Mouse (Mus musculus) kidney, embryonic 14.5 days (tissue): Measurements from ENCODE around the gene Fgd1. TPM values are rescaled to one million over a fixed set of nuclear protein-coding genes. Genes with fewer than 3 reads are reported as not detected.

Experiments
- ATAC-seq: fragments of 200-750 bp; cut with Nextera tagmentation; 2 replicates; pipeline ENCODE4 v1.8.0; 2017; ENCODE audit warnings: moderate number of reproducible peaks, mild to moderate bottlenecking, moderate TSS enrichment, moderate library complexity; ENCODE audit not compliant: low FRiP score, low TSS enrichment
- H3K27ac ChIP-seq: fragments of 300-500 bp; sonication (generic); 2 replicates; pipeline ENCODE4 v1.5.1; 2014; ENCODE audit warnings: low read depth, mild to moderate bottlenecking, low read length, moderate library complexity, mixed read lengths
- H3K27me3 ChIP-seq: fragments of 300-500 bp; sonication (generic); 2 replicates; pipeline ENCODE4 v1.6.1; 2014; ENCODE audit warnings: mild to moderate bottlenecking, low read length; ENCODE audit not compliant: control insufficient read depth, insufficient read depth
- H3K36me3 ChIP-seq: fragments of 300-500 bp; sonication (generic); 2 replicates; pipeline ENCODE4 v1.6.1; 2014; ENCODE audit warnings: low read length, mixed read lengths; ENCODE audit not compliant: control insufficient read depth, insufficient read depth
- H3K4me1 ChIP-seq: fragments of 300-500 bp; sonication (generic); 2 replicates; pipeline ENCODE4 v1.6.1; 2014; ENCODE audit warnings: low read length, mixed read lengths; ENCODE audit not compliant: control insufficient read depth, insufficient read depth
- H3K4me2 ChIP-seq: fragments of 300-500 bp; sonication (generic); replicated peaks from 2 replicates; pipeline ENCODE4 v1.6.1; 2014; ENCODE audit warnings: low read depth, mild to moderate bottlenecking, low read length
- H3K4me3 ChIP-seq: fragments of 300-500 bp; sonication (generic); 2 replicates; pipeline ENCODE4 v1.5.1; 2014; ENCODE audit warnings: mild to moderate bottlenecking, low read length
- H3K9ac ChIP-seq: fragments of 300-500 bp; sonication (generic); 2 replicates; pipeline ENCODE4 v1.6.1; 2014; ENCODE audit warnings: low read depth, mild to moderate bottlenecking, low read length, moderate library complexity
- H3K9me3 ChIP-seq: fragments of 300-500 bp; sonication (generic); 2 replicates; pipeline ENCODE4 v1.6.1; 2016; ENCODE audit warnings: low read length; ENCODE audit not compliant: control insufficient read depth
- WGBS: fragments of 180-500 bp; shearing (Covaris S2); extraction: QIAGEN DNeasy Blood & Tissue Kit; methylation state at CpG from one replicate; pipeline ENCODE4 v1.1.7; 2014; 5-methylcytosine and 5-hydroxymethylcytosine counted together
- polyA plus RNA-seq: library from polyadenylated mRNA; unstranded; fragments of >200 nt; fragmentation: Nextera tagmentation; extraction: Ambion mirVana; gene quantifications from 2 replicates; pipeline ENCODE4 v1.2.1, GENCODE M21; 2014

Gene Fgd1
- polyA plus RNA-seq, 1 experiment from 2014 or later: 18.2 TPM

DNA sequence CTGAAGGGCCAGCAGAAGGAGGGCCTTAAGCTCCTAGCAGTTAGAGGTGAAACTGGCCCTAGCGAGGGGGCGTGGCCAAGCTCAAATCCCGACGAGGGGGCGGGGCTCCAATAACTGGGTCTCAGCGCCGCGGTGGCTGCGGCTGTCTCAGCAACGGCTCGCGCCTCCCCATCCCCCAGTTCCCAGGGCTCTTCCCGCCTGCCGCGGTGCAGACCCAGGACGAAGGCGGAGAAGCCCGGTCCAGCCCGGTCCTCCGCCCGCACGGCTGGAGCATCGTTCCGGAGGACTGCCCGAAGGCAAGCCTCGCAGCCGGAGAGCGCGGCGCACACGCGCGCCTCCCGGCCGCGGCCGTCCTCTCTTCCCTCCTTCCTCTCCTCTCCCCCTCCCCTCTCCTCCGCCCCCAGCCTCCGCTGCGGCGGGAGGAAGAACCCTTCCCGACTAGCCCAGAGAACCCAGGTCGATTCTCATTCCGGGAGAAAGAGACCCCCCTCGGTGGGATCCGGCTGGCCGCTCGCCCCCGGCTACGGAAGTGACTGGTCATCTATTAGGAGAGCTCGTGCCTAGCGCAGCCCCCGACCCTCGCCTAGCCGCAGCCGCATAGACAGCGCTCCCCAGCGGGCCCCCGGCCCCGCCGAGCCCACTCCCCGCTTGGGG lies 954 bp downstream of the Fgd1 start:
- Histone ChIP-seq H3K4me2 (peak overlapping the region; percentile 60), H3K36me3 (no peaks in the 10 kb centered on the region), H3K27me3 (no peaks in the 10 kb centered on the region), H3K4me1 (0 out of 2 replicates have a peak, but pooled peaks cover 9% of the 10 kb centered on the region), H3K4me3 (peak overlapping the region; percentile 66), H3K9ac (peak overlapping the region; percentile 86), H3K9me3 (no peaks in the 10 kb centered on the region), H3K27ac (peak overlapping the region; percentile 92)
- ATAC-seq: peak; percentile 91
- WGBS: 32% methylated on average over 46 of the region's 62 CpGs

DNA sequence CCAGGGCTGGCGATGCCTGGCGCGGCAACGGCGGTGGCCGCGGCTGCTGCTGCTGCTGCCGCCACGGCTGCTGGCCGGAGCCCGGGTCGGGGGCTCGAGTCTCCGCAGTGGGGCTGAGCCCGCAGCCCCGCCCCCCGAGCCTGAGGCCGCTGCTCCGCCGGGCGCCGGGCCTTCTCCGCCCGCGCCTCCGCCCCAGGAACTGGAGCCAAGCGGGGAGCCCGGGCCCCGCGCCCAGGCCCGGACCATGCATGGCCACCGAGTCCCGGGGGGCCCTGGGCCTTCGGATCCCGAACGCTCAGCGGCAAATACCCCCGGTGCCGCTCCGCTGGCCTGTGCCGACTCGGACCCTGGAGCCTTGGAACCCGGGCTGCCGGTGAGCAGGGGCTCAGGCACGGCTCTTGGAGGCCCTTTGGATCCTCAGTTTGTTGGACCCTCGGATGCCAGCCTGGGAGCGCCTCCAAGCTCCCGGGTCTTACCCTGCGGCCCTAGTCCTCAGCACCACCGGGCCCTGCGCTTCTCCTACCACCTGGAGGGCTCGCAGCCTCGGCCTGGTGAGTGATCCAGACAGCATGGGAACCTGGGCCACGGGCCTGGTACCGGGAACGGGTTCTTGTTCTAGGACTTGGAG lies 1.6 kb downstream of the Fgd1 start:
- Histone ChIP-seq H3K4me3 (peak overlapping the region; percentile 66), H3K9me3 (no peaks in the 10 kb centered on the region), H3K4me1 (0 out of 2 replicates have a peak, but pooled peaks cover 9% of the 10 kb centered on the region), H3K4me2 (peak overlapping the region; percentile 60), H3K27me3 (no peaks in the 10 kb centered on the region), H3K9ac (peak overlapping the region; percentile 86), H3K27ac (peak overlapping the region; percentile 92), H3K36me3 (no peaks in the 10 kb centered on the region)
- 26% methylated on average over 44 of the region's 56 CpGs for WGBS
- ATAC-seq: peak; percentile 56; the same call in 1 of the 2 replicates

DNA sequence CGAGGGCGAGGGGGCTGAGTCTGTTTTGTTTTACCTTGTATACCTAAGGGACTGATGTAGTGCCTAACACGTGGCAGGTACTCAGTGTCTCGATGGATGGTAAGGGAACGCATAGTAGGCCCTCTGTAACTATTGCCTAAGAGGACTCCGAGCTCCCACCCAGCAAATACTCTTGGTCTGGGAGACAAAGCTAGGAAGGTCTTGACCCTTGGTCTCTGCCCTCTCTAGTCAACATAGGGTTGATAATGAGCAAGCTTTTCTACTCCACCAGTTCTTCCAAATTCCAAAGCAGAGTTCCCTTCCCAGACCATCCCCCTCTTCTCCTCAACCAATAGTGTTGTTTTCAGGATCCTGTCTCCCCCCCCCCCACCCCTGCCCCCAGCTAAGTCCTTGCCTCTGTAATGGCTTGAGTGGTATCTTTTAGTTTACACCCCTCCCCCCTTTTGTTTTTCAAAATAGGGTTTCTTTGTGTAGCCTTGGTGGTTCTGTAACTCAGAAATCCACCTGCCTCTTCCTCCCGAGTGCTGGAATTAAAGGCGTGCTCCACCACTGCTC lies 3.8 kb downstream of the Fgd1 start:
- H3K4me3 ChIP-seq: no peak overlapping the region

DNA sequence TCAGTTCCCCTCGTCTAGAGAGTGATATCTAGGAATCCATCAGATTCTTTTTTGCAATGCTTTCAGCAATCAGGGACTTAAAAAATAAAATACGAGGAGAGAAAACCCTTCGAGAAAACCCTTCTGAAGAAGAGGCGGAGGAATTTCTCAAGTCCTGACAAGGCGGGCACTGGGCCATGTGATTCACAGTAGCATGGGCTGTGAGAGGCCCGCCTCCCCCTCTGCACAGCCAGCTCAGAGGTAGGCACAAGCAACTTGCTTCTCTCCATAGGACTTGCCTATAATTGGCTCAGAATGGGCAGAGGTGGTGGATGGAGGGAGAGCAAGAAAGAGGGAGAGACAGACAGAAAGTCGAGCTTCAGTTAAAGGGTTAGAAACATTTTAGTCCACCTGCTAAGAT lies 4.4 kb downstream of the Fgd1 start:
- no peak overlapping the region for H3K9ac ChIP-seq
- 69% methylated on average over 7 of the region's 7 CpGs for WGBS
- H3K27ac ChIP-seq: no peak overlapping the region
- H3K4me3 ChIP-seq: no peak overlapping the region
- H3K27me3 ChIP-seq: peaks cover 2% of the 10 kb centered on the region; the same call in 1 of the 2 replicates
- H3K36me3 ChIP-seq: no peaks in the 10 kb centered on the region
- no peaks in the 10 kb centered on the region for H3K9me3 ChIP-seq
- 0 out of 2 replicates have a peak, but pooled peaks cover 9% of the 10 kb centered on the region for H3K4me1 ChIP-seq
- ATAC-seq: no peak
- H3K4me2 ChIP-seq: no peak overlapping the region

More for the DNA sequence above, 3.8 kb downstream of the Fgd1 start:
- Histone ChIP-seq H3K27me3 (peaks cover 2% of the 10 kb centered on the region; the same call in 1 of the 2 replicates), H3K9me3 (no peaks in the 10 kb centered on the region), H3K9ac (no peak overlapping the region), H3K4me2 (peak overlapping the region; percentile 60; the same call in 1 of the 2 replicates), H3K4me1 (0 out of 2 replicates have a peak, but pooled peaks cover 9% of the 10 kb centered on the region), H3K36me3 (no peaks in the 10 kb centered on the region), H3K27ac (no peak overlapping the region)
- WGBS: 58% methylated on average over 8 of the region's 8 CpGs
- no peak for ATAC-seq

DNA sequence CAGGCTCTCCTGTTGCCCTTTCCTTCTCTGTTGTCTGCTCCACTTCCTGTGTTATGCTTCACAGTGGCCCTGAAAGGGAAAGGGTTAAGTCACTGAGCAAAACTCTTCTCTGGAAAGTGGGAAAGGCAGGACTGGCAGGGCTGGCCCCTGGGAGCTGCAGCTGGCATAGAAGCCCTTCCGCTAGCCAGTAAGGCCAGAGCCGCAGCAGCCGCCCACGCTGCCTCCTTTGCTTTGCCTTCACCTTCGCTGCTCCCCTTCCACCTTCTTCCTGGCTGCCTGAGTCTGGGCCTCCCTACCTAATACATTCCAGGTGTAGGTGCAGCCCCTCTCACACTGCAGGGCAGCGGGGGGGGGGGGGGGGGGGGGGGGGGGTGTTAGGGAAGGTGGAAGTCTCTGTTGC lies 8.5 kb downstream of the Fgd1 start:
- H3K9me3 ChIP-seq: no peaks in the 10 kb centered on the region
- peak; percentile 40; the same call in 1 of the 2 replicates for ATAC-seq
- 0 out of 2 replicates have a peak, but pooled peaks cover 2% of the 10 kb centered on the region for H3K4me1 ChIP-seq
- 46% methylated on average over 5 of the region's 6 CpGs for WGBS
- no peak overlapping the region for H3K9ac ChIP-seq
- H3K27me3 ChIP-seq: peaks cover 2% of the 10 kb centered on the region; the same call in 1 of the 2 replicates
- no peak overlapping the region for H3K27ac ChIP-seq
- no peaks in the 10 kb centered on the region for H3K36me3 ChIP-seq
- H3K4me3 ChIP-seq: no peak overlapping the region
- no peak overlapping the region for H3K4me2 ChIP-seq

DNA sequence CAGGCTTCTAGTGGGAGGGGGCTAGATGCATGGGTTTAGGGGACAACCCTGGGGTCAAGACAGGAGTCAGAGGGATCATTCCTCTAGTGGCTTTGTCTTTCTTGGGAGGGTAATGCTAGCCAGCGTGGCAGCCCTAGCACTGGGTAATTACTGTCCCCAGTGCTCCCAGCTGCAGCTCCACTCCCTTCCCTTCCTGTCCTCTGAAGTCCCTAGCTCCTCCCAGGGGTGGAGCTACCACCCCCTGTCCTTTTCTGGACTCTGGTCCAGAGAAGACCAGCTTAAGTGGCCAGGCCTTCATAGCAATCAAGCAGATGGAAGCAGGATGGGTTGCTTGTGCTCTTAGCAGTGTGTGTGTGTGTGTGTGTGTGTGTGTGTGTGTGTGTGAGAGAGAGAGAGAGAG lies 9.6 kb downstream of the Fgd1 start:
- no peaks in the 10 kb centered on the region for H3K9me3 ChIP-seq
- H3K27me3 ChIP-seq: peaks cover 2% of the 10 kb centered on the region; the same call in 1 of the 2 replicates
- no peak overlapping the region for H3K4me3 ChIP-seq
- 29% methylated on average over 1 of the region's 1 CpGs for WGBS
- peak; percentile 83; the same call in 1 of the 2 replicates for ATAC-seq
- H3K9ac ChIP-seq: no peak overlapping the region
- no peaks in the 10 kb centered on the region for H3K4me1 ChIP-seq
- H3K36me3 ChIP-seq: no peaks in the 10 kb centered on the region
- no peak overlapping the region for H3K27ac ChIP-seq
- no peak overlapping the region for H3K4me2 ChIP-seq

DNA sequence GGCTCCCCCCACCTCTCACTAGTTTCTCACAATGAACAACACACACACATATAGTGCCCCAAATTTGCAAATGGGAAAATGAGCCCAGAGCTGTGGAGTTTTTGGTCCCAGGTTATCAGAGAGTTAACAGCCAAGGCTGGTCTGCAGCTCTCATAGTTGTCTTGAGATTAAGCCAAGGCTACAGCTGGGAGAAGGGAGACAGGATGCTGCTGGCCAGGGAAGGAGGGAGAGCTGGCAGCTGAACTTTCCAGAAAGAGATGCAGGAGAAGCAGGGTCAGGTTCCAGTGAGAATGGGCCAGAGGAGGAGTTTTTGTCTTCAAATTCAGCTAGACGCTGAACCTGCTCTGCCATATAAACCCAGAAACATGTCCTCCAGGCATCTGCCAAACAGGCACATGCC lies 13.4 kb downstream of the Fgd1 start:
- H3K27ac ChIP-seq: no peak overlapping the region
- H3K9me3 ChIP-seq: no peaks in the 10 kb centered on the region
- H3K4me3 ChIP-seq: no peak overlapping the region
- no peak overlapping the region for H3K4me2 ChIP-seq
- peaks cover under 1% of the 10 kb centered on the region; the same call in 1 of the 2 replicates for H3K27me3 ChIP-seq
- no peak for ATAC-seq
- no peaks in the 10 kb centered on the region for H3K36me3 ChIP-seq
- H3K9ac ChIP-seq: no peak overlapping the region
- H3K4me1 ChIP-seq: no peaks in the 10 kb centered on the region
- WGBS: 79% methylated on average over 1 of the region's 1 CpGs

DNA sequence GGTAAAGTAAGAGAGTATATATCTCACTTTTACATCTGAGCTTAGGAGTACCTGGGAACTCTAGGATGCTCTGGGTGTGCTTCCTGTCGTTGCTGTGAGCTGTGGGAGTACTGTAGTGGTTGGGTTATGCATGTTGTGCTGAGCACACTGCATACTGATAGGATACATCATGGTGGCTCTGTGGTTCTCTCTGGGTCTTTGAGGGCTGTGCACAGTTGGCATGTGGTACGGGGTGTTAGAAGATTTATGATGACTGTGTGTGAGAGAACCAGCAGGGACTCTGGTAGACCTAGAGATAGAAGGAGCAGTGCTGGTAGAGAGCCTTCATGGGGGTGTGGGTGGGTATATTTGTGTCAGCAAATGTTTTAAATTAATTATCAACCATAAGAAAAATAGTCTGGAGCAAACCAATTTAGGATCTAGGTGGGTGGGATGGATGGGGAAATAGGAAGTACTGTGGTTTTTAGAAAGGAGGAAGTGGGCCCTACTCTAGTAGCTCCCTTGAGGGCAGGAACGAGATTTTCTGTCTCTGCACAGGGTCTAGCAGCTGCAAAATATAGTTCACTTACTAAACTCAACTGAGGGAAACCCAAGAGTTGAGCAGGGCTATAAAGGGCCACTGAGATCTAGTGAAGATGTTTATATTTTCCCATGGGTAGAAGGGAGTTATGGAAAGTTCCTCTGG lies 15.8 kb downstream of the Fgd1 start:
- Histone ChIP-seq H3K27me3 (no peaks in the 10 kb centered on the region), H3K4me2 (no peak overlapping the region), H3K36me3 (0 out of 2 replicates have a peak, but pooled peaks cover under 1% of the 10 kb centered on the region), H3K9me3 (no peaks in the 10 kb centered on the region), H3K4me1 (no peaks in the 10 kb centered on the region), H3K27ac (no peak overlapping the region), H3K9ac (no peak overlapping the region), H3K4me3 (no peak overlapping the region)
- ATAC-seq: no peak
- 68% methylated on average over 3 of the region's 3 CpGs for WGBS
